ENCODE assay signal across 8 mouse cellular contexts in the genomic region with DNA sequence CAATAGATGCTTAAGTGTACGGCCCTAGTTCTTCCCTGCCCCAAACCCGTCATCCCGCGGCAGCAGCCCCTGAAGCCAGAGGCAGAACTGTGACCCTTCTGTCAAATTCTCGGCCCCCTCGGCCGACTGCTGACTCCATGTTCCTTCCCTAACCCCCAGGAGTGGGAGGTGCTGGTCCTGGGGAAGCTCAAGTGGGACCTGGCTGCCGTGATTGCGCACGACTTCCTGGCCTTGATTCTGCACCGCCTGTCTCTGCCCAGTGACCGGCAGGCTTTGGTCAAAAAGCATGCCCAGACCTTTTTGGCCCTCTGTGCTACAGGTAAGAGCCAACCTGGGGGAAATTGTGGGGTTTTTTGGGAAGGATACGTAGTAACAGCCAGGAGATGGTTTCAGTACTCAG. TPM values are rescaled to one million over a fixed set of nuclear protein-coding genes. Genes with fewer than 3 reads are reported as not detected.
DNase-seq lines count a peak whose midpoint lies in the region; ATAC-seq and TF ChIP-seq lines count a peak whose summit lies in the region.

No protein-coding gene starts in this region.

- H3K9ac ChIP-seq in forebrain, postnatal 0 days = no peak overlapping the region
- H3K9ac ChIP-seq in limb, embryonic 11.5 days (ENCODE audit: low read length) = peak overlapping the region; percentile 37; the same call in 1 of the 2 replicates
- H3K9ac ChIP-seq in stomach, embryonic 16.5 days (ENCODE audit: low read length) = peak overlapping the region; percentile 85

- H3K4me1 ChIP-seq in forebrain, embryonic 10.5 days = peaks cover 61% of the 10 kb centered on the region
- H3K4me1 ChIP-seq in forebrain, postnatal 0 days (ENCODE audit: insufficient read depth) = no peaks in the 10 kb centered on the region; the same call in 1 of the 2 replicates
- peaks cover 26% of the 10 kb centered on the region for H3K4me1 ChIP-seq in limb, embryonic 11.5 days (ENCODE audit: control insufficient read depth, insufficient read depth, low read length)
- peaks cover 38% of the 10 kb centered on the region for H3K4me1 ChIP-seq in stomach, embryonic 16.5 days (ENCODE audit: control insufficient read depth, insufficient read depth, low read length)

- no peaks in the 10 kb centered on the region for H3K27me3 ChIP-seq in forebrain, embryonic 10.5 days (ENCODE audit: poor library complexity, severe bottlenecking)
- no peaks in the 10 kb centered on the region for H3K27me3 ChIP-seq in forebrain, postnatal 0 days (ENCODE audit: insufficient read depth, low read length)
- no peaks in the 10 kb centered on the region for H3K27me3 ChIP-seq in limb, embryonic 11.5 days (ENCODE audit: control insufficient read depth, insufficient read depth, low read length)
- H3K27me3 ChIP-seq in stomach, embryonic 16.5 days (ENCODE audit: control insufficient read depth, insufficient read depth, low read length) = no peaks in the 10 kb centered on the region

- peak overlapping the region; percentile 80 for H3K4me3 ChIP-seq in forebrain, embryonic 10.5 days
- no peak overlapping the region for H3K4me3 ChIP-seq in forebrain, postnatal 0 days (ENCODE audit: low read depth, low read length)
- no peak overlapping the region for H3K4me3 ChIP-seq in limb, embryonic 11.5 days (ENCODE audit: low read depth, low read length)
- peak overlapping the region; percentile 81 for H3K4me3 ChIP-seq in stomach, embryonic 16.5 days (replicated peaks; ENCODE audit: low read length)

- ATAC-seq in forebrain, postnatal 0 days = no peak
- ATAC-seq in limb, embryonic 11.5 days (ENCODE audit: insufficient number of reproducible peaks, low FRiP score, low TSS enrichment, low read depth) = no peak
- no peak for ATAC-seq in stomach, embryonic 16.5 days (ENCODE audit: insufficient read depth, low FRiP score)

- peaks cover 62% of the 10 kb centered on the region for H3K36me3 ChIP-seq in forebrain, embryonic 10.5 days (replicated peaks)
- peaks cover 30% of the 10 kb centered on the region for H3K36me3 ChIP-seq in forebrain, postnatal 0 days (ENCODE audit: insufficient read depth)
- peaks cover 14% of the 10 kb centered on the region; the same call in 1 of the 2 replicates for H3K36me3 ChIP-seq in limb, embryonic 11.5 days (ENCODE audit: control insufficient read depth, insufficient read depth, low read length)
- H3K36me3 ChIP-seq in stomach, embryonic 16.5 days (ENCODE audit: control insufficient read depth, insufficient read depth, low read length) = peaks cover 22% of the 10 kb centered on the region

- H3K27ac ChIP-seq in forebrain, embryonic 10.5 days = peak overlapping the region; percentile 90
- no peak overlapping the region for H3K27ac ChIP-seq in forebrain, postnatal 0 days (ENCODE audit: low read depth, low read length)
- peak overlapping the region; percentile 47; the same call in 1 of the 2 replicates for H3K27ac ChIP-seq in limb, embryonic 11.5 days (replicated peaks; ENCODE audit: low read depth, low read length)
- H3K27ac ChIP-seq in stomach, embryonic 16.5 days (ENCODE audit: low read length) = peak overlapping the region; percentile 99

- H3K4me2 ChIP-seq in forebrain, postnatal 0 days (ENCODE audit: low read depth) = no peak overlapping the region
- H3K4me2 ChIP-seq in limb, embryonic 11.5 days (ENCODE audit: low read depth, severe bottlenecking) = peak overlapping the region; percentile 87
- H3K4me2 ChIP-seq in stomach, embryonic 16.5 days (ENCODE audit: low read depth, low read length) = peak overlapping the region; percentile 74

- no peak for DNase-seq in forebrain, embryonic 10.5 days (ENCODE audit: extremely low spot score, low spot score)
- no peak for DNase-seq in forebrain, postnatal 0 days
- peak; percentile 40 to 59 for DNase-seq in spleen, postnatal 10 days (ENCODE audit: low spot score in 2 of 2)
- DNase-seq in spleen, postnatal 14 days (ENCODE audit: low spot score in 2 of 2) = no peak
- DNase-seq in limb, embryonic 11.5 days (ENCODE audit: low spot score) = no peak
- no peak for DNase-seq in ovary, postnatal 10 days (ENCODE audit: low spot score)
- no peak for DNase-seq in retina, postnatal 1 day

- TF ChIP-seq CTCF in forebrain, postnatal 0 days (IDR thresholded peaks at IDR 0.05; ENCODE audit: low read depth) = no peak

- 65% methylated on average over 13 of the region's 13 CpGs for WGBS in forebrain, embryonic 10.5 days
- WGBS in forebrain, postnatal 0 days = 58% methylated on average over 13 of the region's 13 CpGs
- WGBS in limb, embryonic 11.5 days = 64% methylated on average over 13 of the region's 13 CpGs
- 58% methylated on average over 13 of the region's 13 CpGs for WGBS in stomach, embryonic 16.5 days

- H3K9me3 ChIP-seq in forebrain, embryonic 10.5 days = no peaks in the 10 kb centered on the region
- H3K9me3 ChIP-seq in forebrain, postnatal 0 days (ENCODE audit: low read length) = no peaks in the 10 kb centered on the region
- no peaks in the 10 kb centered on the region for H3K9me3 ChIP-seq in limb, embryonic 11.5 days (ENCODE audit: control insufficient read depth, low read length)
- H3K9me3 ChIP-seq in stomach, embryonic 16.5 days (replicated peaks; ENCODE audit: control insufficient read depth, low read length) = no peaks in the 10 kb centered on the region

RNA-seq across cellular contexts. Expression of a gene that starts 14.0 kb away (rescaled TPM):
- 43.2 and 45.4 TPM in 2 replicates for polyA plus RNA-seq in forebrain, embryonic 10.5 days (2016; fragmentation: Nextera tagmentation; extraction: Ambion mirVana)
- total RNA-seq in forebrain, postnatal 0 days (2014; rRNA removed) = 21.9 and 23.7 TPM in 2 replicates
- polyA plus RNA-seq in forebrain, postnatal 0 days (2015; fragmentation: Nextera tagmentation; extraction: Ambion mirVana) = 32.0 and 35.4 TPM in 2 replicates
- 30.7 and 31.6 TPM in 2 replicates for polyA plus RNA-seq in limb, embryonic 11.5 days (2014; fragmentation: Nextera tagmentation; extraction: Ambion mirVana)
- polyA plus RNA-seq in stomach, embryonic 16.5 days (2015; fragmentation: Nextera tagmentation; extraction: Ambion mirVana) = 21.0 and 22.1 TPM in 2 replicates

RNA-seq across cellular contexts. Expression of a gene that starts 14.1 kb away (rescaled TPM):
- 43.4 and 47.5 TPM in 2 replicates for polyA plus RNA-seq in forebrain, embryonic 10.5 days (2016; fragmentation: Nextera tagmentation; extraction: Ambion mirVana)
- total RNA-seq in forebrain, postnatal 0 days (2014; rRNA removed) = 31.5 and 37.0 TPM in 2 replicates
- polyA plus RNA-seq in forebrain, postnatal 0 days (2015; fragmentation: Nextera tagmentation; extraction: Ambion mirVana) = 27.9 and 30.2 TPM in 2 replicates
- 49.5 and 50.4 TPM in 2 replicates for polyA plus RNA-seq in limb, embryonic 11.5 days (2014; fragmentation: Nextera tagmentation; extraction: Ambion mirVana)
- 40.7 and 47.5 TPM in 2 replicates for polyA plus RNA-seq in stomach, embryonic 16.5 days (2015; fragmentation: Nextera tagmentation; extraction: Ambion mirVana)

RNA-seq across cellular contexts. Expression of a gene that starts 14.1 kb away (rescaled TPM):
- 1.5 and 1.9 TPM in 2 replicates for polyA plus RNA-seq in forebrain, embryonic 10.5 days (2016; fragmentation: Nextera tagmentation; extraction: Ambion mirVana)
- 4.7 and 10.6 TPM in 2 replicates for total RNA-seq in forebrain, postnatal 0 days (2014; rRNA removed)
- 1.4 and 2.1 TPM in 2 replicates for polyA plus RNA-seq in forebrain, postnatal 0 days (2015; fragmentation: Nextera tagmentation; extraction: Ambion mirVana)
- polyA plus RNA-seq in limb, embryonic 11.5 days (2014; fragmentation: Nextera tagmentation; extraction: Ambion mirVana) = 1.3 and 1.5 TPM in 2 replicates
- 0.89 and 1.9 TPM in 2 replicates for polyA plus RNA-seq in stomach, embryonic 16.5 days (2015; fragmentation: Nextera tagmentation; extraction: Ambion mirVana)

RNA-seq across cellular contexts. Expression of a gene that starts 33.2 kb away (rescaled TPM):
- 5.0 and 6.0 TPM in 2 replicates for polyA plus RNA-seq in forebrain, embryonic 10.5 days (2016; fragmentation: Nextera tagmentation; extraction: Ambion mirVana)
- 11.2 and 18.9 TPM in 2 replicates for total RNA-seq in forebrain, postnatal 0 days (2014; rRNA removed)
- 2.8 and 4.7 TPM in 2 replicates for polyA plus RNA-seq in forebrain, postnatal 0 days (2015; fragmentation: Nextera tagmentation; extraction: Ambion mirVana)
- 4.7 and 6.7 TPM in 2 replicates for polyA plus RNA-seq in limb, embryonic 11.5 days (2014; fragmentation: Nextera tagmentation; extraction: Ambion mirVana)
- 3.3 and 3.5 TPM in 2 replicates for polyA plus RNA-seq in stomach, embryonic 16.5 days (2015; fragmentation: Nextera tagmentation; extraction: Ambion mirVana)

Comparison
In these comparisons a context has a peak if more than half of its experiments do, and no peak if none do; other contexts are left out.
1. DNase-seq: peak in spleen, postnatal 10 days (2 of 2); none in forebrain, embryonic 10.5 days (single experiment), forebrain, postnatal 0 days (single experiment), spleen, postnatal 14 days (0 of 2), limb, embryonic 11.5 days (single experiment), ovary, postnatal 10 days (single experiment) and retina, postnatal 1 day (single experiment).
2. H3K4me3 ChIP-seq: peak in forebrain, embryonic 10.5 days (single experiment) and stomach, embryonic 16.5 days (single experiment); none in forebrain, postnatal 0 days (single experiment) and limb, embryonic 11.5 days (single experiment).